Mouse (Mus musculus): ENCODE measurements around the gene Coro1c.

- TF ChIP-seq EP300 (IDR thresholded peaks at IDR 0.05; ENCODE audit: low read length), result no peak
- TF ChIP-seq CHD2 (IDR thresholded peaks at IDR 0.05; ENCODE audit: low read length), result no peak; the same call in 1 of the 2 replicates
- TF ChIP-seq IRF4 (IDR thresholded peaks at IDR 0.05; ENCODE audit: low read depth, low read length), result no peak
- no peak for TF ChIP-seq CTCF (conservative IDR thresholded peaks at IDR 0.05 in 1 of 2, IDR thresholded peaks at IDR 0.05 in 1 of 2; ENCODE audit: low read depth in 2 of 2, low read length in 2 of 2)
- no peak for TF ChIP-seq POLR2AphosphoS2 (IDR thresholded peaks at IDR 0.05; ENCODE audit: low read depth, low read length)
- TF ChIP-seq RCOR1 (conservative IDR thresholded peaks at IDR 0.05; ENCODE audit: low read depth, low read length), result no peak
Measured at GRCm38 (mm10) chr5:113815041-113815389, 93.5 kb downstream of the Coro1c start.

Data from CH12.LX (cell line).